Mouse (Mus musculus) neural tube, embryonic 13.5 days (tissue): ENCODE results near the gene Eea1. TPM values are rescaled to one million over a fixed set of nuclear protein-coding genes. Genes with fewer than 3 reads are reported as not detected.
"Not testable (repeated sequence)": the region's sequence is repeated elsewhere in the genome, so short reads cannot be mapped to it uniquely, and the experiment has no call there.

Source experiments
- ATAC-seq: fragments of 200-750 bp; cut with Nextera tagmentation; 2 replicates; pipeline ENCODE4 v1.8.0; 2017; ENCODE audit warnings: low read depth, mild to moderate bottlenecking, moderate TSS enrichment, moderate library complexity
- H3K27ac ChIP-seq: fragments of 300-500 bp; sonication (generic); replicated peaks from 2 replicates; pipeline ENCODE4 v1.5.1; 2015; ENCODE audit warnings: moderate library complexity, mild to moderate bottlenecking, inconsistent platforms
- H3K27me3 ChIP-seq: fragments of 300-500 bp; sonication (generic); 2 replicates; pipeline ENCODE4 v1.6.1; 2015; ENCODE audit warnings: mild to moderate bottlenecking, inconsistent platforms
- H3K36me3 ChIP-seq: fragments of 300-500 bp; sonication (generic); 2 replicates; pipeline ENCODE4 v1.6.1; 2015; ENCODE audit warnings: mild to moderate bottlenecking, inconsistent platforms
- H3K4me1 ChIP-seq: fragments of 300-500 bp; sonication (generic); replicated peaks from 2 replicates; pipeline ENCODE4 v1.6.1; 2015; ENCODE audit warnings: inconsistent platforms
- H3K4me2 ChIP-seq: fragments of 300-500 bp; sonication (generic); 2 replicates; pipeline ENCODE4 v1.6.1; 2015; ENCODE audit warnings: inconsistent platforms, mild to moderate bottlenecking, moderate library complexity
- H3K4me3 ChIP-seq: fragments of 300-500 bp; sonication (generic); 2 replicates; pipeline ENCODE4 v1.5.1; 2015; ENCODE audit warnings: mild to moderate bottlenecking, inconsistent platforms
- H3K9ac ChIP-seq: fragments of 300-500 bp; sonication (generic); 2 replicates; pipeline ENCODE4 v1.6.1; 2015; ENCODE audit warnings: moderate library complexity, mild to moderate bottlenecking, inconsistent platforms
- H3K9me3 ChIP-seq: fragments of 300-500 bp; sonication (generic); 2 replicates; pipeline ENCODE4 v1.6.1; 2016; ENCODE audit warnings: inconsistent platforms
- WGBS: fragments of 180-500 bp; shearing (Covaris S2); methylation state at CpG from one replicate; pipeline ENCODE4 v1.1.7; 2015; 5-methylcytosine and 5-hydroxymethylcytosine counted together
- polyA plus RNA-seq: library from polyadenylated mRNA; unstranded; fragments of >200 nt; fragmentation: Nextera tagmentation; extraction: Ambion mirVana; gene quantifications from 2 replicates; pipeline ENCODE4 v1.2.1, GENCODE M21; 2015

Gene Eea1
- polyA plus RNA-seq, 1 experiment from 2014 or later = 20.5 TPM

DNA sequence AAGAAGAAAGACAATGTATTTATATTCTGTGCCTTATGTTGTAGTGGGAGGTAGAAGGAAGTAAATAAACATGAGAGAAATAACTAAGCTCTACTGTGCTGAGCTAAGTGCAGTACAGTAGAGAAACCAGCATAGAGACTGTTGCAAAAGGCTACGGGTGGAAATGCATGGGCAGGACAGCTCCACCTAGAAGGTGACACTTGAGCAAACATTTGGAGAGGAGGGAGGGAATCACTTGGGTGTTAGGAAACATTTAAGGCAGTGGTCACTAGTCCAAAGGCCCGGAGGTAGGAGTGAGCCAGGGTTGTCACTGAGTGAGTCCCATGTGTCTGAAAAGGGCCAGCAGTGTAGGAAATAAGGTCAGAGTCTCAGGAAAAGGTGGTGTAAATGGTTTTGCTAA is 77.0 kb downstream of the Eea1 start:
- no peaks in the 10 kb centered on the region for H3K9me3 ChIP-seq
- H3K4me2 ChIP-seq = no peak overlapping the region
- H3K27ac ChIP-seq = no peak overlapping the region
- H3K36me3 ChIP-seq = peaks cover 27% of the 10 kb centered on the region
- no peak overlapping the region for H3K4me3 ChIP-seq
- H3K9ac ChIP-seq = no peak overlapping the region
- no peaks in the 10 kb centered on the region for H3K27me3 ChIP-seq
- WGBS = 90% methylated on average over 2 of the region's 2 CpGs
- no peak for ATAC-seq
- no peaks in the 10 kb centered on the region for H3K4me1 ChIP-seq

DNA sequence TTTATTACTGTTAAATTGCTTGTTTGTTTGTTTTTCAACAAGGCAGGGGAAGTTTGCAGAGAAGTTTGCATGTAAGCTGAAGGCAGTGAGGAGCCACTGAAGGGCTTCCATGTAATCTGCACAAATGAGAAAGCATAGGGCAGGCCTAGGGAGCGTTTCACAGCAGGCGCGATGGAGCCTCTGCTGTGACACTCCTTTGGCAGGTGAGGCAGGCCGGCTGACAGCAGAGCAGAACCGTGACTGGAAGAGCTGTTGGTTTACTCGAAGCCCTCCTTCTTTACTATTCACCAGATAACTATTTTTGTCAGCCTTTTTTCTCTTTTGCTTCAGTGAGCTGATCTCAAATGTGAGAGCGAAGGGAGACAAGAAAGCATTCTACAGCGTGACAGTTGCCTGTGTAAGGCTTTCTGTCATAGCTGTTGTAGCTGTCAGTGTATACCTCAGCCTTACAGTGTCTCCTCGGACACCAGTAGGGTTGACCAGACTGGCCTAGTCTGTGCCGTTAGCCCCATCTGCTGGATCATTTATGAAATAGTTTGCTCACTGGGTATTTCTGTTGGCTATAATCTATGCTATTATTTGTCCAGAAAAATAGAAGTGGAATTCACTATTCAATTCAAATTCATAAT is 93.0 kb downstream of the Eea1 start:
- Histone ChIP-seq H3K27me3 (no peaks in the 10 kb centered on the region), H3K4me2 (no peak overlapping the region), H3K36me3 (peaks cover 12% of the 10 kb centered on the region), H3K9me3 (no peaks in the 10 kb centered on the region), H3K9ac (no peak overlapping the region), H3K4me1 (no peaks in the 10 kb centered on the region), H3K27ac (no peak overlapping the region), H3K4me3 (no peak overlapping the region)
- 47% methylated on average over 10 of the region's 10 CpGs for WGBS
- peak; percentile 81 for ATAC-seq

GRCm38 (mm10) chr10:96034106-96034505 is 93.7 kb downstream of the Eea1 start:
- no peak for ATAC-seq
- no peak overlapping the region for H3K27ac ChIP-seq
- peaks cover 19% of the 10 kb centered on the region for H3K36me3 ChIP-seq
- no peaks in the 10 kb centered on the region for H3K9me3 ChIP-seq
- no peaks in the 10 kb centered on the region for H3K27me3 ChIP-seq
- WGBS = 82% methylated on average over 3 of the region's 3 CpGs
- no peak overlapping the region for H3K9ac ChIP-seq
- no peak overlapping the region for H3K4me2 ChIP-seq
- H3K4me1 ChIP-seq = no peaks in the 10 kb centered on the region
- no peak overlapping the region for H3K4me3 ChIP-seq

DNA sequence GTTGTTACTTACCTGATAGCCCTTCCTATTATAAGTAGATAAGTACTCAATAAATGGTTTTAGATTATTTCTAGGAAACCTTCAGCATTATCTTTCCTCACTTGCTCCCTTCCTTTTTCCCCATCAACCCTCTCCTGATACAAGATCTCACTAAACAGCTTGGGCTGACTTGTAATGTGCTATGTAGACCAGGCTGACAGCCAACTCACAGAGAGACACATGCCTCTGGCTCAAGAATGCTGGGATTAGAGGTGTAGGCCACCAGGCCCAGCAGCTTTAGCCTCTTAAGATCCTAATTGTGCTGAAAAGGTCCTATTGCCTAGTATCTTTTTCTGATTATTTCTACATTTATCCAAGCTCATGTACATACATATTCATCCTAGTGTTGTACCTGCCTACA is 95.5 kb downstream of the Eea1 start:
- ATAC-seq = no peak
- Histone ChIP-seq H3K9ac (no peak overlapping the region), H3K4me2 (no peak overlapping the region), H3K4me3 (no peak overlapping the region), H3K36me3 (peaks cover 32% of the 10 kb centered on the region), H3K9me3 (no peaks in the 10 kb centered on the region), H3K27ac (no peak overlapping the region), H3K4me1 (no peaks in the 10 kb centered on the region), H3K27me3 (no peaks in the 10 kb centered on the region)

- H3K27ac ChIP-seq = no peak overlapping the region
- H3K27me3 ChIP-seq = no peaks in the 10 kb centered on the region
- 87% methylated on average over 2 of the region's 2 CpGs for WGBS
- no peak overlapping the region for H3K4me3 ChIP-seq
- no peak for ATAC-seq
- H3K4me1 ChIP-seq = no peaks in the 10 kb centered on the region
- H3K36me3 ChIP-seq = peaks cover 34% of the 10 kb centered on the region
- no peaks in the 10 kb centered on the region for H3K9me3 ChIP-seq
- H3K4me2 ChIP-seq = no peak overlapping the region
- no peak overlapping the region for H3K9ac ChIP-seq
Measured at GRCm38 (mm10) chr10:96044216-96044615, 103.8 kb downstream of the Eea1 start.

DNA sequence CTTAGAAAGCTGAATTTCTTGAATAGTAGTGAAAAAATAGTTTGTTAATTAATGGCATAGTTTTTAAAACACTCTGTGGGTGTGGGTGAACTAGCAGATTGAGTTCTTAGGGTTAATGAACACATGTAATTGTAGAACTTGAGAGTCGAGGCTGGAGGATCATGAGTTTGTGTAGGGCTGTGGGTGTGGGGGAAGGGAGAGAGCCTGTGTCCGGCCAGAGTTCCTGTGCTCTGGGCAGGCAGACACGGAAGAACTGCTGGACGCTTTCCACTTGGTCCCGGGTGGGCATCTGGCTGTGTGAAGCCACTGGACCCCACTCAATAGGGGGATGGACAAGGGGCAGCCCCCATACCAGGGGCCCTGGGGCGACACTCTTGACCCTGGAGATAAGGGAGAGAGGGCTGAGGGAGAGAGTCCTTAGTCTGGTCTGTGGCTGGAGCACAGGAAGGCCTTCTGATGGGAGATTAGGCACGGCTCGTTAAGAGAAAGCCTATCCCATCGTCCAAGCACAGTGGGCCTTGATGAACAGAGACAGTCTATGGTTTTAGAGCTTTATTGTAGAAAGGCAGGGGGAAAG is 107.6 kb downstream of the Eea1 start:
- H3K4me3 ChIP-seq = no peak overlapping the region
- no peaks in the 10 kb centered on the region for H3K9me3 ChIP-seq
- 36% methylated on average over 9 of the region's 9 CpGs for WGBS
- no peak for ATAC-seq
- no peak overlapping the region for H3K27ac ChIP-seq
- peaks cover 7% of the 10 kb centered on the region; the same call in 1 of the 2 replicates for H3K36me3 ChIP-seq
- H3K4me2 ChIP-seq = no peak overlapping the region
- H3K9ac ChIP-seq = no peak overlapping the region
- no peaks in the 10 kb centered on the region for H3K4me1 ChIP-seq
- H3K27me3 ChIP-seq = no peaks in the 10 kb centered on the region

- WGBS = 87% methylated on average over 3 of the region's 3 CpGs
- no peak for ATAC-seq
- H3K9me3 ChIP-seq = no peaks in the 10 kb centered on the region
- no peaks in the 10 kb centered on the region for H3K27me3 ChIP-seq
- H3K9ac ChIP-seq = no peak overlapping the region
- no peak overlapping the region for H3K27ac ChIP-seq
- no peak overlapping the region for H3K4me2 ChIP-seq
- H3K36me3 ChIP-seq = 0 out of 2 replicates have a peak, but pooled peaks cover 5% of the 10 kb centered on the region
- no peak overlapping the region for H3K4me3 ChIP-seq
- H3K4me1 ChIP-seq = no peaks in the 10 kb centered on the region
Measured at GRCm38 (mm10) chr10:96048550-96048949, 108.1 kb downstream of the Eea1 start.

GRCm38 (mm10) chr10:96067347-96067746 is 126.9 kb downstream of the Eea1 start:
- no peaks in the 10 kb centered on the region for H3K4me1 ChIP-seq
- no peak for ATAC-seq
- no peaks in the 10 kb centered on the region for H3K36me3 ChIP-seq
- no peaks in the 10 kb centered on the region for H3K27me3 ChIP-seq
- no peak overlapping the region for H3K9ac ChIP-seq
- WGBS = 54% methylated on average over 3 of the region's 3 CpGs
- H3K27ac ChIP-seq = no peak overlapping the region
- no peaks in the 10 kb centered on the region for H3K9me3 ChIP-seq
- H3K4me3 ChIP-seq = no peak overlapping the region
- no peak overlapping the region for H3K4me2 ChIP-seq

GRCm38 (mm10) chr10:96074386-96074785 is 133.9 kb downstream of the Eea1 start:
- no peak for ATAC-seq
- no peaks in the 10 kb centered on the region for H3K36me3 ChIP-seq
- peaks cover 16% of the 10 kb centered on the region for H3K4me1 ChIP-seq
- H3K9me3 ChIP-seq = no peaks in the 10 kb centered on the region
- no peak overlapping the region for H3K4me2 ChIP-seq
- H3K27ac ChIP-seq = no peak overlapping the region
- no peaks in the 10 kb centered on the region for H3K27me3 ChIP-seq
- 92% methylated on average over 7 of the region's 7 CpGs for whole genome bisulfite sequencing
- no peak overlapping the region for H3K9ac ChIP-seq
- H3K4me3 ChIP-seq = no peak overlapping the region

DNA sequence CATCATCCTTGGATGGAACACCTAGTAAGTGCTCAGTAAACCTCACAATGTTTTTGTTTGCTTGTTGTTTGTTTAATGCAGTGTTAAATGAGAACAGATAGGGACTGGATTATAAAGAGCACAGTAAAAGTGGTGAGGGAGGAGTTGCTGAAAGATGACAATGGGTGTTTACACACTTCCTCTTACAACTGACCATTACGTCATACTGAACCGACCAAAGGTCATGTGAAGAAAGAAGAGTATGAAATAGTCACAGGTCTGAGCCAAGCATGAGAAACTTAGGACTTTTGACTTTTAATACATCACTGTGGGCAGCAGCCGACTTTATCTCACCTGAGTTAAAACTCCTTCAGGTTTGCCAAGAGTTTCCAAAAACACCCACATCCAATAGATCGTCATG is 135.0 kb downstream of the Eea1 start:
- Histone ChIP-seq H3K4me1 (peaks cover 16% of the 10 kb centered on the region), H3K36me3 (no peaks in the 10 kb centered on the region), H3K4me2 (no peak overlapping the region), H3K4me3 (no peak overlapping the region), H3K9me3 (no peaks in the 10 kb centered on the region), H3K27me3 (no peaks in the 10 kb centered on the region), H3K27ac (no peak overlapping the region), H3K9ac (no peak overlapping the region)
- no peak for ATAC-seq
- WGBS = 74% methylated on average over 4 of the region's 4 CpGs

DNA sequence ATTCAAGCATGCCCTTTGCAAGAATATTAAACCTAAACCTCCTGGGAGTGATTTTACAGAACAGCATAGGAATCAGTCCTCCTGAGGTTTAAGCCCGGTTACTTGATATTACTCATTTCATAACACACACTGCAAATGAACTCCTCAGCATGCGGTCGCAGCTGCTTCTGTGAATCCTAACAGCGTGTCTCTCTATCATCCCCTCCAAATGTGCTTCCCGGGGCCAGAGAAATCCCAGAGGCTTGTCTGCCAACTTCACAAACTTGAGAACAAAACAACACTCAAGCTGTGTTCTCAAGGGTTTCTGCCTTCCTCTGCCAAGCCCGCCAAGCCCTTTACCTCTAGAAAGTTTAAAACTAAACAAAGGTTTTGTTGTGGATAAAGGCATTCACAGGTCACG is 135.4 kb downstream of the Eea1 start:
- 21% methylated on average over 7 of the region's 7 CpGs for WGBS

DNA sequence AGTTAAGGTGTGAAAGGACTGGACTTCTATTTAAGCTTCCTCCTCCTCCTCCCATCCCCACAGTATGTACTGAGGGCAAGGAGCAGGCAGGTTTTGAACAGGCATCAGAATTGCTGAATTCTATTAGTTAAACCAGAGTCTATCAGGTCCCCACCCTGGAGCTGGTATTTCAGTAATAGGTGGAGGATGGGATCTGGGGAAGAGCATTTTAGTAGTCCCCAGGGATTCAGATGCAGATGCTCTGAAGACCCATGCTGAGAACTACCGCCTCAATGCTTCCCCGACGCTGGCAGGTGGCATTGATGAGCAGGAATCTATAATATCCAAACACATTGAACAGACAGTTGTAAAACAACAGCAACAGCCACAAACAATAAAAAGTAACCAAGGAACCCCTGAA is 136.0 kb downstream of the Eea1 start:
- H3K4me2 ChIP-seq = no peak overlapping the region
- no peak for ATAC-seq
- WGBS = 30% methylated on average over 3 of the region's 3 CpGs
- no peak overlapping the region for H3K27ac ChIP-seq
- no peaks in the 10 kb centered on the region for H3K36me3 ChIP-seq
- no peak overlapping the region for H3K9ac ChIP-seq
- peaks cover 16% of the 10 kb centered on the region for H3K4me1 ChIP-seq
- H3K9me3 ChIP-seq = no peaks in the 10 kb centered on the region
- H3K27me3 ChIP-seq = no peaks in the 10 kb centered on the region
- no peak overlapping the region for H3K4me3 ChIP-seq

More for the DNA sequence above, 135.4 kb downstream of the Eea1 start:
- H3K36me3 ChIP-seq = no peaks in the 10 kb centered on the region
- H3K4me2 ChIP-seq = no peak overlapping the region
- no peak overlapping the region for H3K9ac ChIP-seq
- no peak overlapping the region for H3K27ac ChIP-seq
- no peaks in the 10 kb centered on the region for H3K9me3 ChIP-seq
- H3K4me3 ChIP-seq = no peak overlapping the region
- H3K4me1 ChIP-seq = peaks cover 16% of the 10 kb centered on the region
- ATAC-seq = no peak
- no peaks in the 10 kb centered on the region for H3K27me3 ChIP-seq

DNA sequence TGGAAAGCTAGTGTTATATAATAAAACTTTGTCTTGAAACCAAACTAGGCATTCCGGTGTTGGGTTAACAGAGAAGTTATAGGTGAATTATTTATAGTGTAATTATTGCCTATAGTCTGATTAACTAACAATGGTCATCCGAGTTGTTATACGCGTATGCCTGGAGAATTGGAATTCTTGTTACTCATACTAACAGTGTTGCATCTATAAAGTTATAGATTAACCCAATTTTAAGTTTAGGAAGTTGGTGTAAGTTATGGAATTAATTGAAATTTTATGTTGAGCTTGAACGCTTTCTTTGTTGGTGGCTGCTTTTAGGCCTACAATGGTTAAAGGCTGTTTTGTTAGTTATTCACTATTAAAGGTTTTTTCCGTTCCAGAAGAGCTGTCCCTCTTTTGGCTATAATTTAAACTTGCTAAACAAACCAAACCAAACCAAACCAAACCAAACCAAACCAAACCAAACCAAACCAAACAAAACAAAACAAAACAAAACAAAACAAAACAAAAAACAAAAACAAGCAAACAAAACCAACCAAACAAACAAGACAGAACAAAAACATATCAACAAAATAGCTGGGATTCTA is 137.1 kb downstream of the Eea1 start:
- H3K4me2 ChIP-seq, H3K4me3 ChIP-seq, H3K9ac ChIP-seq, H3K9me3 ChIP-seq, H3K36me3 ChIP-seq, H3K27ac ChIP-seq, H3K27me3 ChIP-seq: not testable (repeated sequence)
- 89% methylated on average over 6 of the region's 6 CpGs for WGBS
- peak; percentile 100 for ATAC-seq
- H3K4me1 ChIP-seq = peaks cover 16% of the 10 kb centered on the region
